Mouse (Mus musculus): ENCODE data around the gene Calhm1. TPM values are rescaled to one million over a fixed set of nuclear protein-coding genes. Genes with fewer than 3 reads are reported as not detected.

The Calhm1 gene
- total RNA-seq, 2 experiments from 2014 or later = not detected

- peak; percentile 87 for ATAC-seq (replicated peaks; ENCODE audit: low FRiP score, poor library complexity, severe bottlenecking)
Measured at GRCm38 (mm10) chr19:47101080-47101479, 43.0 kb downstream of the Calhm1 start.

Other genes with a start within 250 kb of the Calhm1 start
- not detected in 2 replicates for gene Ina, start 129.6 kb downstream of the Calhm1 start, total RNA-seq (2015; ENCODE audit: low replicate concordance)
- gene Ina, start 129.6 kb downstream of the Calhm1 start, total RNA-seq (2017; ENCODE audit: low replicate concordance) = not detected in 2 replicates
- gene Nt5c2, start 129.1 kb downstream of the Calhm1 start, total RNA-seq (2015; ENCODE audit: low replicate concordance) = 20.2 and 22.4 TPM in 2 replicates
- 20.9 and 22.4 TPM in 2 replicates for gene Nt5c2, start 129.1 kb downstream of the Calhm1 start, total RNA-seq (2017; ENCODE audit: low replicate concordance)
- gene Pcgf6, start 93.3 kb downstream of the Calhm1 start, total RNA-seq (2015; ENCODE audit: low replicate concordance) = 6.1 and 9.2 TPM in 2 replicates
- 1.9 and 2.5 TPM in 2 replicates for gene Pcgf6, start 93.3 kb downstream of the Calhm1 start, total RNA-seq (2017; ENCODE audit: low replicate concordance)
- 2.1 and 5.2 TPM in 2 replicates for gene Taf5, start 76.5 kb downstream of the Calhm1 start, total RNA-seq (2015; ENCODE audit: low replicate concordance)
- 11.7 and 13.9 TPM in 2 replicates for gene Taf5, start 76.5 kb downstream of the Calhm1 start, total RNA-seq (2017; ENCODE audit: low replicate concordance)
- 199 and 243 TPM in 2 replicates for gene Usmg5, start 53.6 kb downstream of the Calhm1 start, total RNA-seq (2015; ENCODE audit: low replicate concordance)
- gene Usmg5, start 53.6 kb downstream of the Calhm1 start, total RNA-seq (2017; ENCODE audit: low replicate concordance) = 86.3 and 111 TPM in 2 replicates
- gene Pdcd11, start 53.5 kb downstream of the Calhm1 start, total RNA-seq (2015; ENCODE audit: low replicate concordance) = 2.9 and 3.1 TPM in 2 replicates
- 3.2 and 3.9 TPM in 2 replicates for gene Pdcd11, start 53.5 kb downstream of the Calhm1 start, total RNA-seq (2017; ENCODE audit: low replicate concordance)
- gene Calhm2, start 6.0 kb downstream of the Calhm1 start, total RNA-seq (2015; ENCODE audit: low replicate concordance) = 2.3 and 4.0 TPM in 2 replicates
- 1.4 and 3.5 TPM in 2 replicates for gene Calhm2, start 6.0 kb downstream of the Calhm1 start, total RNA-seq (2017; ENCODE audit: low replicate concordance)
- not detected in 2 replicates for gene Calhm3, start 13.5 kb upstream of the Calhm1 start, total RNA-seq (2015; ENCODE audit: low replicate concordance)
- not detected in 2 replicates for gene Calhm3, start 13.5 kb upstream of the Calhm1 start, total RNA-seq (2017; ENCODE audit: low replicate concordance)
- not detected in 2 replicates for gene Neurl1a, start 34.6 kb upstream of the Calhm1 start, total RNA-seq (2015; ENCODE audit: low replicate concordance)
- gene Neurl1a, start 34.6 kb upstream of the Calhm1 start, total RNA-seq (2017; ENCODE audit: low replicate concordance) = not detected in 2 replicates

All from erythroblast, adult 5-6 weeks (primary cell).